Mouse (Mus musculus) cerebral cortex, adult 2 months (tissue): ENCODE results near the gene Creg1.

ENCODE experiments used
- WGBS: fragments of 180-500 bp; shearing (Covaris S2); methylation state at CpG from one replicate; pipeline ENCODE4 v1.1.7; 2018; 5-methylcytosine and 5-hydroxymethylcytosine counted together

Gene Creg1

DNA sequence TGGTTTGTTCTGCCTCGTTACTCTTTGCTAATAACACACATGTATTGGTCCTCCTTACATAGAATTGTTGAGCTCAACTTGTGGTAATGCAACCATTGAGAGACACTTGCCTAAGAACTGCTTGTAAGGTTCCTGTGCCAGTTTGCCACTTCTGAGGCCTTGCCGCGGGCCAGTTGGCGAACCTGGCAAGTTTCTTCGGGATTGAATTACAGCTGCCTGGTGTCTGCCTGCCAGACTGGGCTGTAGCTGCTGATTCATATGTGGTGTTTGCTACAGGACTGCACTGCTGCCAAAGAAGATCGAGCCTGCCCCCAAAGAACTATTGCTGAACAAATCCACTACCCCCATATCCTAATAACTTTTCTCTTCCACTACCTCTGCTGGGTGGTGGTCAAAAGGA, 9.3 kb upstream of the Creg1 start:
- WGBS = 71% methylated on average over 6 of the region's 6 CpGs

DNA sequence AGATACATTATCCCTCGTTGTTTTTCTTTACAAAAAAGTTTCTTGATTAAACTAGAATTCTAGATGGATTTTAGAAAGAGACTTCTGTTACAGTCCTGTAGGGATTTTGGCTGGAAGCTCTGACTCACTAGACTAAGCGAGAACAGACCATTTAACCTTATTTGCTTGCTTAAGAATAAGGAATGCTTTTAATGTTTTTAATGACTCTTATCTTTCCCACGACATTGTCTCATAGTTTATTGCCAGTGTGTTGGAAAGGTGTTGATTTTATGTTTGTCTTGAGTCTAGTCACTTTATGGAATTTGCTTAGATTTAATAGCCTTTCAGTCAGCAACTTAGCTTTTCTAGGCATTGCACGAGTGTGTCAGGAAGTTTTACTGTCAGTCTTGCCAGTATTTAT, 8.4 kb upstream of the Creg1 start:
- WGBS = 69% methylated on average over 4 of the region's 4 CpGs

DNA sequence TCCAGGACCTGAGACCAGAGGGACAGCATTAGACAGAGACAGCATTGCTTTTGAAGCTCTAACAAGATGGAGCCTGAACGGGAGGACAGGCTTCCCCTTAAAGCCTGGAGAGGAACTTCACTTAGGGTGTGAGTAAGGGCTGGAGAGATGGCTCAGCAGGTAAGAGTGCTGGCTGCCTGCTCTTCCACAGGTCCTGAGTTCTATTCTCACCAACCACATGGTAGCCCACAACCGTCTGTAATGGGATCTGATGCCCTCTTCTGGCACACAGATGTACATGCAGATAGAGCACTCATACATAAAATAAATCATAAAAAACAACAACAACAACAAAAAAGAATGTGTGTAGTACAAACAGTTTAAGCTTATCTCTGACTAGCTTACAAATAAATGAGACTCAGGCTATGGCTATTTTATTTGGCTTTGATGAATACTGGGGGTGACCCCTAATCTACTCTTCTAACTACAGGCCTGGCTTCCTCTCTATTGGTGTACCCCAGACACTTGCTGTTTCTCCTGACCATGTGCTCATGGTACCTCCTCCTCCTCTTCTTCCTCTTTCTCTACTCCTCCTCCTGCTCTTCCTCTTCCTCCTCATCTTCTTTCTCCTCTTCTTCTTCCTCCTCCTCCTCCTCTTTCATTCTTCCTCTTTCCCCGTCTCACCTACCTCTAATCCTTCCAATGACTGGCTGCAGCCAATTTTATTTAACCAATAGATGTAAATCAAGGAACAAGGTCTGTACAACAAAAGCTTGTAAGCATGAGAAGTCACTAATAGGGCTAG, 1.8 kb upstream of the Creg1 start:
- 79% methylated on average over 3 of the region's 3 CpGs for WGBS

DNA sequence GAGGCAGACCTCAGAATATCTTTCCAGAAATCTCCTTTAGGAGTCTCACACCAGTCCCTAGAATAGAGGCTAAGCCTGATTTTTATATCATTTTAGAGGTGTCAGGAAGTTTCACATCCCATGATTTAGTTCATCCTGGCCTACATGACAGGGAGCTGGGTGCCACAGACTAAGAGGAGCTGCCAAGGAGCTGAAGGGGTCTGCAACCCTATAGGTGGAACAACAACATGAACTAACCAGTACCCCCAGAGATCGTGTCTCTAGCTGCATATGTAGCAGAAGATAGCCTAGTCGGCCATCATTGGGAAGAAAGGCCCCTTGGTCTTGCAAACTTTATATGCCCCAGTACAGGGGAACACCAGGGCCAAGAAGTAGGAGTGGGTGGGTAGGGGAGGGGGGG, 1.0 kb upstream of the Creg1 start:
- 68% methylated on average over 2 of the region's 2 CpGs for WGBS

DNA sequence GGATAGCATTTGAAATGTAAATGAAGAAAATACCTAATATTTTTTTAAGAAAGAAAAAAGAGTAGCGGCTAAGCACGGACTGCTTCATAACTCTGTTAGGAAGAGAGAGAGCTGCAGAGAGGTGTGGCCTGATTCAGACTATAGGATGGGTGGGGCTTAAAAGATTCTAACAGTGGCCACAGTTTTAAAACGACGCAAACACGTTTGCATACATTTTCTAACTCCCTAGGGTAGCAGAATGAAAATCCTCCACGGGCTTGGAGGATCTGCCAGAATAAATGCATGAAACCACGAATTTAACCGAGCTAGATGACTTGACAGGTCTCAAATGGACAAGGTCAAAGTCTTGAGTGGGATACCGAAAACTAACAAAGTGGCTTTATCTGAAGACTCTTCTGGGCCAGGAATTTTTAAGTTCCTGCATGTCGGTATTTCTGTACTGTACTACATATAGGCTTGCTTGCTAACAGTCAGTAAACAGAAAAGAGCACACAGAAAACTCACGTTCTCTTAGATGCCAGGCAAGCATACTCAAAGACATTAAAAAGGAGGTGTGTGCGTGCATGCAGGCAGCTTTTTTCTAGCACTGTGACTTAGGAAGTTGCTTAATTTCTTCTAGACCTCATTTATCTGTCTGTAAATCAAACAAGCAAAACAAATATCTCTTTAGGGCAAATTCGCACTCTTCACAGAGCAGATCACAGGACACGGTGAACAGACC, 472 bp upstream of the Creg1 start:
- 25% methylated on average over 14 of the region's 14 CpGs for WGBS

DNA sequence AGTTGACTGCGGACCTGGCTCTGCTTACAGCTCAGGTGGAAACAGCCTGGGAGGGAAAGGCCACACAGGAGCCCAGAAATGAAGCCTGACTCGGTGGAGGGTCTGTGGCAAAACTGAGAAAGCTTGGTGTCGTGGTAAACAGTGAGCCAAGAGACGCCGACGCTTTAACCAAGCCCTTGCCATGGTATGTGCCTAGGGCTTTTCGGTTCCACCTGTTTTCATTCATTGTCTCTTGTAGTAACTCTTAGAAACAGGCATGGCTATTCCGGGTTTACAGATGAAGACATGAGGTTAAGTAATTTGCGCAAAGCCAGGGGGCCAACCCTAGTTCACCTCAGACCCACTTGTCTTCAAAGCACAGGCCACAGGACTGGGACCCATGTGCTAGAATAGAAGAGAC, 1.0 kb downstream of the Creg1 start:
- WGBS = 59% methylated on average over 9 of the region's 9 CpGs

DNA sequence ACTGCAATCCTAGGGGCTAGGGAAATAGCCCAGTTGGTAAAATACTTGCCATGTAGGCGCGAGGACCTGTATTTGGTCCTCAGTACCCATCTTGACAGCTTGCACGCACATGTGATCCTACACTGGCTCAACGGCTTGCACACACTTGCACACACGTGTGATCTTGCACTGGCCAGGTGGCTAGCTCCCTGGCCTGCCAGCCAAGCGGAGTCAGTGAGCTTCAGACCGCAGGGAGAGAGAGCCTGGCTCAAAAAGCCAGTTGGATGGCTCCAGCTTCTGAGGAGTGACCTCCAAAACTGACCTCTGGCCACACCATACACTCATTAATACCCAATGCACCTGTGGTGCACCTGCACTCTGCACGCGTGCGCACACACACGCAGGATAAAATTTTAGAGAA, 1.5 kb downstream of the Creg1 start:
- WGBS = 93% methylated on average over 11 of the region's 11 CpGs

DNA sequence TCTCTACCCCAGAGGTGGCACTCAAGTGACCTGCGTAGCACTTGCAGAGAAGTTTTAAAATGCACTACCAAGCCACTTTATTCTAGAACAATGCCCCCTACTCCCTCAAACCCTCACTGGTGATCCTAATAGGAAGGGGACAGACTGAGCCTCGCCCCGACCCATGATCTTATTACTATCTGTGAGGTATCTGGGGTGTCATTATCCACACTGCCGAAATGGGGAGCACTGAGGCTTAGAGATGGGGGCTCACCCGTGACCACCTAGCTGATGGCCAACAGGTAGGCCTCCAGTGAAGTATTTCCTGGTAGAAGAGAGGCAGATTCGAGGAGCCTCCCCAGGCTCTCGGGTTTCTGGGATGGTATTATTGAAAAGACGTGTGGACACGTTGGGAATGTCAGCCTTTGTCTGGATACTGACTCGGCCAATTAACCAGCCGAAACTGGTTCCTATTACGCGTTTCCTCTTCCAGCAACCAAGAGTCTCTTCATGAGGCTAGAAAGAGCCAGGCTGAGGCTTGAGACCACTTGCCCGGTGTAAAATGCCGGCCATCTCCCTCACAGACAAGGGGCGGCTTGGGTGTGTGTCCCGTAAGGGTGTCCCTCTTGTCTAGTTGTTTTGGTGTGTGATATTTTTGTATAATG, 2.2 kb downstream of the Creg1 start:
- 84% methylated on average over 17 of the region's 17 CpGs for WGBS

DNA sequence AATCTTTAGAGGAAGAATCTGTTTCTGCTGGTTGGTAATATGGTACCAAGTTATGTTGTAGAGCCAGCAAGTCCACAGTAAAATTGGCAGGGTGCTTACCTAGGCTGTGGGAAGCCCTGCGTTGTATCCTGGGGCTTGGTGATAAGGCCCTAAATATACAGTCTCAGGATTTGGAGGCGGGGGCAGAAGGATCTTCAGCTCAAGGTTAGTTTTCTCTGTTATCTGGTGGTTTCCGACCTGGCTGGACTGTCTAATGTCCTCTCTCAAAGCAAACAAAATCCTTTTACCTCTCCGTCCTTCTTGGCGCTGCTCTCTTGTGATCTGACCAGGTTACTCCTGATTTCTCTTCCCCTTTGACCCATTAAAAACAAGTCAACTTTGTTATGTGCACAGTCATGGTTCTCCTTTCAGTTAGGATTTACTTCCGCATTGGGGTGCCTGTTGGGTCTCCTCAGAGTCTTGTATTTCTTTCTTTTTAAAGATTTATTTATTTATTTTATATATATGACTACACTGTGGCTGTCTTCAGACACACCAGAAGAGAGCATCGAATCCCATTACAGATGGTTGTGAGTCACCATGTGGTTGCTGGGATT, 2.8 kb downstream of the Creg1 start:
- 93% methylated on average over 7 of the region's 7 CpGs for WGBS

DNA sequence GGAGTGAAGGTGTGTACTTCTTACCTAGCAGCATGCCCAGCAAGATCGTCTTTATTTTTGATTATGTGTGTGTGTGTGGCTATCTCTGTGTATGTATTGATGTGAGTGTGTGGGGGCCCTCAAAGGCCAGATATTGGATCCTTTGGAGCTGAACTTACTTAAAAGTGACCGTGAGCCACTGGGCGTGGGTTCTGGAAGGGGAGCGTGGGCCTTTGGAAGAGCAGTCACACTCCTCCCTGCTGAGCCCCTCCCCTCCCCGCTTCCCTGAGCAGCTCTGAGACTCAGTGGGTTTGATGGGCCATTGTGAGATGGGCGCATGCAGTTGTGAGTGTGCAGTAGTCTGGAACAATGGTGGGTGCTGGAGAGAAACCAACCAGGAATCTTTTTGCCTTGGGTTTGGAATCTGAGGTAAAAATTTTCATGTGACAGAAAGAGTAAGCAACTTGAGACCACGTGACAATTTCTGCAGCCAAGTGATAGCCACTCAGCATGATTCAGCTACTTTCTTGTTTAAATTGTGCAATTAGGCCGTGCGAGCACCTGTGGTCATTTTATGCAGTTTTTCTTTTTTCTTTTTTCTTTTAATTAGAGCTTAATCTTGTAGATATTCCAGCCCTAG, 5.5 kb downstream of the Creg1 start:
- WGBS = 87% methylated on average over 9 of the region's 9 CpGs

DNA sequence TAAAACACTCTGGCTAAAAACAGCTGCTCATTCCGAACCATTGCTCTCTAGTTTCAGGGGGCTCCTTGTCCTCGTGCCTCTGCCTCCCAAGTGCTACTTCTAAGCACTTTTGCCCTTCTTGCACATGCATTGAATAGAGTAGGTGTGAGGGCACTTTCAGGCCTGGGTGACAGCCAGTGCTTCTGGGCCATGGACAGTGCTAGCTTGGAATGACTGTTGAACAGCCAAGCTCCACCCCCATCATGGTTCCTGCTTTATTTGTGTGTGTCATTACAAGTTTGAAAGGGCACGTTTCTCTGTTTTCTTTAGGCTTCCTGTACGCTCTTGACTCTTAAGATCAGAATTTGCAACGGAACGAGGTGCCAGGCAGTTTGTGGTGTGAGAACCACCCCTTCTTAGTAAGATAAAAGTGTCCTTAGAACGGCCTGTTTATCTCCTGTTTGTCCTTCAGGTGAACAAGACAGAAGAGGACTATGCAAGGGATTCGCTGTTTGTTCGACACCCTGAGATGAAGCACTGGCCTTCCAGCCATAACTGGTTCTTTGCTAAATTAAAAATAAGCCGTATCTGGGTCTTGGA, 6.7 kb downstream of the Creg1 start:
- 93% methylated on average over 10 of the region's 10 CpGs for WGBS

DNA sequence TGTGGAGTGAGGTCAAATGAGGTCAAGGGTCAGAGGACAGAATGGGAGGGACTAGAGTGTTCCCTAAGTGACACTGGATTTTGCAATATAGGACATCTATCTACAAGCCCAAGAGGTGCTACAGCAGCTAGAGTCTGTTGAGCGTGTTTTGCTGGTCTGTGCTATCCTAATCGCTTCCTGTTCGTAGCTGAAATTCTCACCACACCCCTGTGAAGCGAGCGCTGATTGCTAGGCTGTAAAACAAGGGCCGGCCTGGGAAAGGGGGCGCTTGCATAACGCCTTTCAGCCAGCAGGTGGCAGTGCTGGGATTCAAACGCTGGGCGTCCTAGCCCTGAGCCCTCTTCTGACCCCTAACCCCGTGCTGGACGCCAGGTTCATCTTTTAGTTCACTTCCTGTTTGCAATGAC, 7.9 kb downstream of the Creg1 start:
- WGBS = 7% methylated on average over 12 of the region's 12 CpGs

DNA sequence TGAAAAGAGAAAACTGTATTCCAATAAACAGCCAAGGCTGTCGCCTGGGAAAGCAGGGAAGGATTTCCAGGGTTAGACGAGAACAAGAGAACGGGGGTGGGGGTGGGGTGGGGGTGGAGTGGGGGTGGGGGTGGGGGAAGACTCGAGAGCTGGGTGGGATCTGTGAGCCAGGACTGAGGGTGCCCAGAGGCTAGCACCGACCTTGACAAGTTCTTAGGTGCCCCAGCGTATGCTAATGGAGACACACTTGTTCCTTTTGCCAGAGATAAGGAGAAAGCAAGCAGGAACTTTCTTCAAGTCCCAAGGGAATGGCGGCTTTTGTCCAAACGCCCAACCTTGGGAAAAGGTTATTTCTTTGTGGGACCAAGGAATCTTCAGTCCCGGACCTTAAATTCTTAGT, 8.5 kb downstream of the Creg1 start:
- WGBS = 54% methylated on average over 9 of the region's 9 CpGs

DNA sequence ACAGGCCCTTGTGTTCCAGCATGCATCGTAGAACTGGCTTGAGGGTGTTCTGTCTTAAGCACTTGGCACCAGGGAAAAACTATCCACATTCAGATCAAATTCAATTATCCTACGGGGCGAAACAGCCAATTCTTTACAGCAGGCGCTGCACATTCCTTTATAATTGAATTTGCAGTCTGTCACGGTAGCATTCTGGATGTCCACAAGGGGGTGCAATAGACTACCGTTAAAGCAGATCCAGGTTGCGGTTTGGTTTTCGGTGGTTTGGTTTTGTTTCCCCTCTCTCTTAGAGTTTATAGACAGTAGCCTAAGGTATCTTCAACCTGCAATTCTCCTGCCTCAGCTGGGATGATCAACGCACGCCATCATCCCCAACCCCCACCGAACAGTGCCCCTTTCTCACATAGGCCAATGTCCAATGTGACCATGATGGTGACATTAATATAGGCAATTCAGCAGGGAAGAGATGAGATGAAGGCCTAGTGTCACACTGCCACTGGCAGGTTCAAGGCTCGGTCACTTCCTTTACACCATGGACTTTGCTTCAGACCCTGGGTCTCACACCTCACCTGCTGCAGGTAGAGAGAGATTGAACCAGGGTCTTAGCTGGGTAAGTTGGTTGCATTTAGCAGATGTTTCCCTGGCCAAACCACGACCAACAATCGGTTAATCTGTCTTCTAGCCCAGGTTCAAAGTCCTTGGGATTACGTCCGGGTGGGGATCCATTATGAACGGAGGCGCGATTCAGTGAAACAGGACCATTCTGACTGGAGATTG, 12.2 kb downstream of the Creg1 start:
- 42% methylated on average over 19 of the region's 19 CpGs for WGBS

DNA sequence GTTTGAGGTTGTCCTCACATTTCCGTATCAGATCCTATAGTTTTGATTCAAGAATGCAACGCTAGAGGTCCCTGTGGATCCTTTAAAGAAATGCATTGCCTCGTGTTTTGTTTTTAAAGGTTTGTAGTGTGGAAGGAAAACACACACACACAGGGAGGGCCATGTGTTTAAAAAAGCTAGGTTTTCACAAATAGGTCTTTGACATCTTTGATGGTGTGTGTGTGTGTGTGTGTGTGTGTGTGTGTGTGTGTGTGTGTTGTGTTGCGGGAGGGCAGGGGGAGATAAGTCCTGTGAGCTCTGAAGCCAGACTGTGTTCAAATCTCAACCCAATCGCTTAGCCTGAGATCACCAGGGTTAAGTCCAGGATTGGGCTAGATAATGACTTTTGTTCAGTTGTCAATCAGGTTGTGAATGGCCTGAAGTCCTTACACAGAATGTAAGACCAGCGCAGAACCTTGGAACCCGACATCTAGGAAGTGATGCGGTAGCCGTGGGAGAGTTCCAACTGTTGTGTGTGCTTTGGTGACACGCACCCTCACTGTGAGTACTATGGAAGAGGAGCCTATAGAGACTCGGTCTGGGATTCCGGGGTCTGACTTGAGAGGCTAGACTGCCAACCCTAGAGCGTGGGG, 16.5 kb downstream of the Creg1 start:
- 3% methylated on average over 13 of the region's 13 CpGs for WGBS

DNA sequence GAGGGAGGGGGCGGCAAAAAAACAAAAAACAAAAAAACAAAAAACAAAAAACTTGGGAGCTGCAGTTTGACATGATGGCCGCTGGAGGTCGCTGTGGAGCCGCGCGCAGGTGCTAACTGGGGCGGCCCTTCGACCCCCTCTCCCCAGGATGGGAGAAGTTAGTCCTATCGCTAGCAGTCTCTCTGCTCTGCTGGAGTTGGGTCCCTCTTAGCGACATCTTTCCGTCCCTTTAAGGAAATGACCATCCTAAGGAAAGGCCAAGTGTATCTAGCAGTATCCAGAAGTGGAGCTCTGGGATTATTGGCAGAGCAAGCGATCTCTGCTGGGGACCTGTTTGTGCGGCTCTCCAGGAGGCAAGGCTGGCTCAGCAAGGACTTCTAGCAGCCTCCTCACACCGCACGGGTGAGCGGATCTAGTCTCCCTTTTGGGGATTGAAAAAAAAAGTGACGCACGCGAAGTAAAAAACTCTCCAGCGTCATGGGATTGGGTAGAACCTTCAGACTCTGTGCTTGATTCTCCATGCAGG, 17.1 kb downstream of the Creg1 start:
- WGBS = 7% methylated on average over 20 of the region's 20 CpGs

DNA sequence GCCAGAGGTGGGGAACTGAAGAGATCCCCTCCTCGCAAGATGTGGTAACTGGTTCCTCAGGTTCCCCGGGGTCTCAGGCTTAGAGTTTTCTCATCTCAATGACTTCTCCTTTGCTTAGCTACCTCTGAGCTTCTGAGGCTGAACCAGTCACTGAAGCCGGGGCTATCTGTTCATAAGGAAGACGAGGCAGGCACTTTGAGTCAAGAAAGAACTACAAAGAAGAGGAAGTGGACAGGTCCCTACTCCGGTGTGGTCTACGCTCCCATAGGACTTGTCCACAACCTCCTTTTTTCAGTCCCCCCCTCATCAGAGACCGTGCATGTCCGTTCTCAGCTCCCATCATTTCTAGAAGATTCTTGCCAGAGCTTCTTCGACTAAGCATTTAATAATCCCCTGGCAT, 17.9 kb downstream of the Creg1 start:
- 86% methylated on average over 9 of the region's 9 CpGs for WGBS

DNA sequence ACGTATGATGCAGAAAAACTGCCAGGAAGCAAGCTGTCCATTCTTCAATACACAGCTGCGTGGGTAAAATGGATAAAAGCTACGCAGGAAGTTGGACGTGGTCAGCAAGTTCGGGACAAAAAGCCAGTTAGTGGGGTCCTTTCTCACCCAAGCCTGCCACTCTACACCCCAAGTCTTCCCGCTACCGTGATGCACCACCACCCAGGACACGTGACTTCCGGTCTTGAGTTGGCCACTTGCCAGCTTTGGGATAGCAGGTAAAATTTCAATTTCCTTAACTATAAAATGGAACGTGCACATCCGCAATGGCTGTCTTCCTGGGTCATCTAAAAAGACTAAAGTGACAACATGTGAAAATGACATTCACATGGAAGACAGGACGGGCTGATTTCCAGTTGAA, 18.4 kb downstream of the Creg1 start:
- 87% methylated on average over 12 of the region's 12 CpGs for WGBS

DNA sequence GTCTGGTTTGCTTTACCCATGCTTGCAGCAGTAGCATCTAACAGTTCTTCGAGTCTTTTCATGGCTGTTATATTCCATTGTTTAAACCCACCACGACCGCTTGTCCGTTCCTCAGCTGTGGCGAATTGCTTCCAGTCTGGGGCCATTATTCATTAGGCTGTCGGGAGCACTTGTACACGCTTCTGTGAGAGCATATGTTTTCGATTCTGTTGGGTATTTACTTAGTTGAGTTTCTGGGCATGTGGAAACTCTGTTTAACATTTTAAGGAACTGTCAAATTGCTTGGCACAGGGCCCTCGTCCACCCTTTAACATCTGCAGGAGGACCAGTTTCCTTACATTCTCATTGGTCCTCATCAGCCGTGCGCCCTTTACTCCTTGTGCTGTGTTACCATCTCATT, 22.8 kb downstream of the Creg1 start:
- 42% methylated on average over 11 of the region's 11 CpGs for WGBS

DNA sequence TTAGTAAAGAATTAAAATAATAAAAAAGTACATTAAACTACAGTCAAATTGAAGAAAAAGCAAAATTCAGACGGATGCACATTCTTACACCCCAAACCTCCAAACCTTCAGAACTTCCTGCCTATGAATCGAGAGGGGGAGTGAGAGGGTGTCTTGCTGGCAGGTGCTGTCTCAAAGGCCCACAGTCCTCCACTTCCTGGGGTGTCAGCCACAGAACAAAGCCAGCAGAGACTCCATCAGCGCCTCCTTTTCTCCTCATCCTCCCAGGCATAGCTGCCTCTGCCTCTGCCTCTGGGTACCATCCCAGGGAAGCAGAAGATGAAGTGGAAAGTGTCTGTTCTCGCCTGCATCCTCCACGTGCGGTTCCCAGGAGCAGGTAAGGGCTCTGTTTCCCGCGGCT, 25.0 kb downstream of the Creg1 start, which contains the start of gene Cd247:
TSS of gene Cd247 (plus strand) at position 171 of the 400 bp plus-strand sequence.
- WGBS = 89% methylated on average over 8 of the region's 8 CpGs
